Mouse (Mus musculus): ENCODE data around the gene Dhx34. TPM values are rescaled to one million over a fixed set of nuclear protein-coding genes. Genes with fewer than 3 reads are reported as not detected.

Gene Dhx34
- polyA plus RNA-seq, 1 experiment: 28.4 TPM

GRCm38 (mm10) chr7:16201136-16201535 lies 20.7 kb downstream of the Dhx34 start:
- Histone ChIP-seq H3K4me3 (replicated peaks; ENCODE audit: extremely low read depth, low read depth, low read length) (no peak overlapping the region), H3K4me1 (ENCODE audit: control insufficient read depth, insufficient read depth, low read length) (no peaks in the 10 kb centered on the region)
- DNase-seq: no peak
- 65% methylated on average over 6 of the region's 6 CpGs for WGBS
- no peak for TF ChIP-seq POLR2A (IDR thresholded peaks at IDR 0.05; ENCODE audit: borderline replicate concordance, extremely low read depth, low read depth, low read length)
- no peak for TF ChIP-seq CTCF (IDR thresholded peaks at IDR 0.05; ENCODE audit: insufficient read depth, low read length)

- H3K4me1 ChIP-seq (ENCODE audit: control insufficient read depth, insufficient read depth, low read length): no peaks in the 10 kb centered on the region
- WGBS: 82% methylated on average over 11 of the region's 11 CpGs
- H3K4me3 ChIP-seq (replicated peaks; ENCODE audit: extremely low read depth, low read depth, low read length): no peak overlapping the region
- DNase-seq: no peak
- TF ChIP-seq CTCF (IDR thresholded peaks at IDR 0.05; ENCODE audit: insufficient read depth, low read length): no peak
- no peak for TF ChIP-seq POLR2A (IDR thresholded peaks at IDR 0.05; ENCODE audit: borderline replicate concordance, extremely low read depth, low read depth, low read length)
These were observed 23.3 kb downstream of the Dhx34 start for GRCm38 (mm10) chr7:16198540-16198939.

GRCm38 (mm10) chr7:16197166-16197565 lies 24.7 kb downstream of the Dhx34 start:
- no peak for DNase-seq
- H3K4me3 ChIP-seq (replicated peaks; ENCODE audit: extremely low read depth, low read depth, low read length): no peak overlapping the region
- H3K4me1 ChIP-seq (ENCODE audit: control insufficient read depth, insufficient read depth, low read length): no peaks in the 10 kb centered on the region
- no peak for TF ChIP-seq POLR2A (IDR thresholded peaks at IDR 0.05; ENCODE audit: borderline replicate concordance, extremely low read depth, low read depth, low read length)
- no peak for TF ChIP-seq CTCF (IDR thresholded peaks at IDR 0.05; ENCODE audit: insufficient read depth, low read length)
- WGBS: 64% methylated on average over 5 of the region's 5 CpGs

- WGBS: 71% methylated on average over 6 of the region's 6 CpGs
- TF ChIP-seq CTCF (IDR thresholded peaks at IDR 0.05; ENCODE audit: insufficient read depth, low read length) (no peak), POLR2A (IDR thresholded peaks at IDR 0.05; ENCODE audit: borderline replicate concordance, extremely low read depth, low read depth, low read length) (no peak)
- DNase-seq: no peak
- H3K4me1 ChIP-seq (ENCODE audit: control insufficient read depth, insufficient read depth, low read length): no peaks in the 10 kb centered on the region
- no peak overlapping the region for H3K4me3 ChIP-seq (replicated peaks; ENCODE audit: extremely low read depth, low read depth, low read length)
These were observed 25.2 kb downstream of the Dhx34 start for GRCm38 (mm10) chr7:16196616-16197015.

GRCm38 (mm10) chr7:16193702-16194101 lies 28.1 kb downstream of the Dhx34 start:
- 34% methylated on average over 3 of the region's 3 CpGs for WGBS
- no peak for TF ChIP-seq POLR2A (IDR thresholded peaks at IDR 0.05; ENCODE audit: borderline replicate concordance, extremely low read depth, low read depth, low read length)
- TF ChIP-seq CTCF (IDR thresholded peaks at IDR 0.05; ENCODE audit: insufficient read depth, low read length): no peak
- Histone ChIP-seq H3K4me1 (ENCODE audit: control insufficient read depth, insufficient read depth, low read length) (no peaks in the 10 kb centered on the region), H3K4me3 (replicated peaks; ENCODE audit: extremely low read depth, low read depth, low read length) (no peak overlapping the region)
- DNase-seq: no peak

GRCm38 (mm10) chr7:16192315-16192714 lies 29.5 kb downstream of the Dhx34 start:
- 12% methylated on average over 5 of the region's 5 CpGs for WGBS

GRCm38 (mm10) chr7:16187494-16187893 lies 34.3 kb downstream of the Dhx34 start:
- WGBS: 77% methylated on average over 8 of the region's 8 CpGs
- no peak for DNase-seq
- TF ChIP-seq CTCF (IDR thresholded peaks at IDR 0.05; ENCODE audit: insufficient read depth, low read length) (no peak), POLR2A (IDR thresholded peaks at IDR 0.05; ENCODE audit: borderline replicate concordance, extremely low read depth, low read depth, low read length) (no peak)
- no peaks in the 10 kb centered on the region for H3K4me1 ChIP-seq (ENCODE audit: control insufficient read depth, insufficient read depth, low read length)
- H3K4me3 ChIP-seq (replicated peaks; ENCODE audit: extremely low read depth, low read depth, low read length): no peak overlapping the region

More at GRCm38 (mm10) chr7:16192315-16192714, 29.5 kb downstream of the Dhx34 start:
- Histone ChIP-seq H3K4me3 (replicated peaks; ENCODE audit: extremely low read depth, low read depth, low read length) (no peak overlapping the region), H3K4me1 (ENCODE audit: control insufficient read depth, insufficient read depth, low read length) (no peaks in the 10 kb centered on the region)
- DNase-seq: peak; percentile 75
- TF ChIP-seq POLR2A (IDR thresholded peaks at IDR 0.05; ENCODE audit: borderline replicate concordance, extremely low read depth, low read depth, low read length): no peak
- peak; percentile 75 for TF ChIP-seq CTCF (IDR thresholded peaks at IDR 0.05; ENCODE audit: insufficient read depth, low read length)

- WGBS: 18% methylated on average over 8 of the region's 8 CpGs
- H3K4me1 ChIP-seq (ENCODE audit: control insufficient read depth, insufficient read depth, low read length): no peaks in the 10 kb centered on the region
- no peak overlapping the region for H3K4me3 ChIP-seq (replicated peaks; ENCODE audit: extremely low read depth, low read depth, low read length)
- no peak for DNase-seq
- TF ChIP-seq CTCF (IDR thresholded peaks at IDR 0.05; ENCODE audit: insufficient read depth, low read length) (no peak), POLR2A (IDR thresholded peaks at IDR 0.05; ENCODE audit: borderline replicate concordance, extremely low read depth, low read depth, low read length) (no peak)
These were observed 38.2 kb downstream of the Dhx34 start for GRCm38 (mm10) chr7:16183663-16184062.

GRCm38 (mm10) chr7:16178114-16178513 lies 43.7 kb downstream of the Dhx34 start:
- TF ChIP-seq POLR2A (IDR thresholded peaks at IDR 0.05; ENCODE audit: borderline replicate concordance, extremely low read depth, low read depth, low read length): no peak
- TF ChIP-seq CTCF (IDR thresholded peaks at IDR 0.05; ENCODE audit: insufficient read depth, low read length): no peak
- DNase-seq: no peak
- H3K4me1 ChIP-seq (ENCODE audit: control insufficient read depth, insufficient read depth, low read length): peaks cover 5% of the 10 kb centered on the region
- H3K4me3 ChIP-seq (replicated peaks; ENCODE audit: extremely low read depth, low read depth, low read length): no peak overlapping the region
- 76% methylated on average over 4 of the region's 4 CpGs for WGBS

- DNase-seq: no peak
- 1% methylated on average over 10 of the region's 10 CpGs for WGBS
- peak overlapping the region; percentile 69 for H3K4me3 ChIP-seq (replicated peaks; ENCODE audit: extremely low read depth, low read depth, low read length)
- TF ChIP-seq POLR2A (IDR thresholded peaks at IDR 0.05; ENCODE audit: borderline replicate concordance, extremely low read depth, low read depth, low read length): no peak
- no peak for TF ChIP-seq CTCF (IDR thresholded peaks at IDR 0.05; ENCODE audit: insufficient read depth, low read length)
- peaks cover 5% of the 10 kb centered on the region for H3K4me1 ChIP-seq (ENCODE audit: control insufficient read depth, insufficient read depth, low read length)
These were observed 46.3 kb downstream of the Dhx34 start for GRCm38 (mm10) chr7:16175542-16175931.

Measured in lung, adult 2 months (tissue).